Mouse (Mus musculus) T-helper 17 cell (primary cell): ENCODE measurements around the gene Rsph1.

Source experiments
- in situ Hi-C, 2 experiments: fragments of 300-600 bp; cut with MboI, MseI; formaldehyde crosslinking; loops; 1 replicate in 1 of 2; 2 replicates in 1 of 2; pipeline ENCODE4 v1.15.1; 2025; ENCODE audit warnings: high pct_unique_total_duplicates in 2 of 2

Rsph1 gene

DNA sequence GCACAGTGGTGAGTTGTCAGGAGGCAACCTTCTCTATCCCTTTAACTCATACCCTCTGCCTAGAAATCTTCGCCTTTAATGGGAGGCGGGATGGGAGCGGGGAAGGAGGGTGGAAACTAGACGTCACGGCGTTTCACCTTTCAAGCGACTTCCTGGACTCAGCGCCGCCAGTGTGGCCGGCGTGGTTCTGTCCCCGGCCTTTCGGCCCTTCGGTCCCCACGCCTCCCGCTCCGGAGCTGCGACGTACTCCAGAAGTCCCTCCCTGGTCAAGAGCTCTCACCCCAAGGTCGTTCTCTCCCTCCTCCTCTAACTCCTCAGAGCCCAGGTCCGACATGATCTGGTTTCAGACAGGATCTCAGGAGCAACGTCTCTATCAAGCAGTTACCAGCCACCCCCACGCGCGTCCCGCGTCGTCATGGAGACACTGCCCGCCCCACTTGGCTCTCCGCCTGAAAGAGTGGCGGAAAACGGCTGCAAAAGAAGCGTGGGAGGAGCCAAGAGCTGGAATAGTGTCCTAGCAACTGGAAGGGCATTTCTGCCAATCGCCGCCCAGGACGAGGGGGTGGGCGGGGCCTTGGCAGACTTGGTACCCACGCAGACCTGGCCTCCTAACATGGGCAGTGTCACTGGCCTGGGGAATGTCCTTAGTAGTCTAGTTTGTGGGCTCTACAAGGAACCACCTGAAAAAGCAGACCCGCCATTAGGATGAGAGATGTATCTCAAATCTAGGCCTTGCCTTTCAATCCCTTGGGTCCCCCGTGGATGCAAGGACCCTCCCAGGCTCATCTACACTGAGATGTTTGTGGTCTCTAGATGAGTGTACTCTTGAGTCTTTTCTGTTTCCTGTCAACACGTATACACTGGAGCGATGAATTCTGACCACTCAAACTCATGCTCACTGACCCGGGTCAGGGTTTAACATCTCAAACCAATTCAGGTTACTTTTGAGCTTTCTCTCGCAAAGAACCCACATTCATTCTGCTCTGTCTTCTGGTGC is at the start of gene Rsph1:
Rsph1 (minus strand) TSS at position 462 of the 997 bp plus-strand sequence.
- in situ Hi-C loops: no loop called here

- in situ Hi-C loops: loop anchor here in 1 of 2 experiments (5.0 kb wide), 1 partner anchor 166 kb away; no protein-coding TSS in a partner anchor
Observed at GRCm38 (mm10) chr17:31326220-31326852, 49.2 kb upstream of the Rsph1 start.

GRCm38 (mm10) chr17:31325451-31326219 is 48.5 kb upstream of the Rsph1 start:
- in situ Hi-C loops: loop anchor here in 1 of 2 experiments (5.0 kb wide), 1 partner anchor 167 kb away; no protein-coding TSS in a partner anchor

- in situ Hi-C loops: no loop called here
Observed at GRCm38 (mm10) chr17:31324227-31324626, 47.0 kb upstream of the Rsph1 start.

GRCm38 (mm10) chr17:31323379-31323778 is 46.2 kb upstream of the Rsph1 start:
- in situ Hi-C loops: no loop called here

DNA sequence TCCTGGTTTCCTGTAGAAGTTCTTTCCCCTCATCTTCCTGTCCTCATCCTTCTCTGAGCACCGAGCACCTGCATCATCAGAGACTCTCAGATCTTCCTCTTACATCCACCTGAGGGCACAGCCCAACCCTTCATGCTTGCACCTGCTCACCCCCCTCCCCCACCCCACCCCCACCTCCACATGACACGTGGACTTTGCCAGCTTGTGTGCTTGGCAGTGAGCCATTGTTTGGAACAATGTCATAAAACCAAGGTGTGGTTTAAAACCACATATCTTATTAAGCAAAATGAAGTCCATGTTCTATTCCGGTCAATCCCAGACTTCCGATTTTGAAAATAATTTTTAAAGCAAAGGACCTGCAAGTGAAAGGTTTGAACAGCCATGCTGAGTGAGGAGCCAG is 45.3 kb upstream of the Rsph1 start:
- in situ Hi-C loops: no loop called here

DNA sequence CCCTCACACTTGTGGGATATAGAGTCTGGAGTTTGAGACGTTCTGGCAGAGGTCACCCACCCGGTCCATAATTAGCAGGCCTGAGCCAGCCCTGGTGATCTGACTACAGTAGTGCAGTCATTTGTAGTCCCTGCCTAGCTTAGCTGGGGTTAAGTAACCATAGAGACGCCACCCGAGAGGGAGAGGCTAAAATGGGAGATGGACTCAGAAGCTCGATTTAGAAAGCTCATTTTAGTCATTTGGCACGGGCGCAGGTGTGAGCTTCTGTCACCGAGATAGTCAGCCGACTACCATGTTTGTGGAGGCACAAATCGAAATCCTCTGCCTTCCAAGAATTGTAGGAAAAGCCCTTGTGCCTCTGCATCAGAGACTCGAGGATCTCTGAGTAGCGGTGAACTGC is 44.2 kb upstream of the Rsph1 start:
- in situ Hi-C loops: no loop called here

GRCm38 (mm10) chr17:31318906-31319767 is 42.0 kb upstream of the Rsph1 start:
- in situ Hi-C loops: no loop called here

- in situ Hi-C loops: no loop called here
Observed at GRCm38 (mm10) chr17:31317521-31318272, 40.5 kb upstream of the Rsph1 start.

GRCm38 (mm10) chr17:31316998-31317397 is 39.8 kb upstream of the Rsph1 start:
- in situ Hi-C loops: no loop called here

DNA sequence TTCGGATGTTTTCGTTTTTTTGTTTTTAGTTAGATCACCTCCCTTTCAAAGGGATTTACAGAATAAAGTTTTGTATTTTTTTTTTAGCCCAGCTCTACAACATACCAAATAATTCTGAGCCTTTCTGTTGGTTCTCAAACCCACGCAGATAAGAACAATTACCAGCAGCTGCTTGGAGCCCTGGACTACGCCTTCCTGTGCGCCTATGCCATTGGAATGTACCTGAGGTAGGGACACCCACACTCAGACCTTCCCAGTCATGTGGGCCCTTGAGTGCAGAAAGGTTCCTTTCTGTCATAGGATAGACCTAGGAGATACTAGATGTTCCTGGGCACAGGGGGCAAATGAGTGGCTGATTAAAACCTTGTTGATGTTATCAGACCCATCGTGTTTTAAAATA is 38.8 kb upstream of the Rsph1 start:
- in situ Hi-C loops: no loop called here

GRCm38 (mm10) chr17:31315046-31315792 is 38.0 kb upstream of the Rsph1 start:
- in situ Hi-C loops: no loop called here

DNA sequence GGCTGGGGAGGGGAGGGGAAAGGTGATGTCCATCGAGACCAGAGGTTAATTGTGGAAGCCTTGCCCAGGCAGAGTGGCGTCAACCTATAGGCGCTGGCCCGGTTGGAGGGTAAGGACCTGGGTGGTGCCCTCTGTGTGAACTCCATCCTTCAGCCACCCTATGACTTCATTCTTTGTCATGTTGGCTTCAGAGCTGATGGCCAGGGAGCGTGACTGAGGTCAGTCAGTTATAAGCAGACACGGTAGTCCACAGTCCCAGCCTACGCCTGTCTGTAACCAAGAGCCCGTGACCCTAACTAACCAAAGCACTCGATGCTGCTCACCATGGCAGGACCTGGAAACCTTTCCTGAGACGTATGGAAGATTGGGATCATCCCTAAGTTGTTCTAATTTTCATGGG is 35.5 kb upstream of the Rsph1 start:
- in situ Hi-C loops: no loop called here

DNA sequence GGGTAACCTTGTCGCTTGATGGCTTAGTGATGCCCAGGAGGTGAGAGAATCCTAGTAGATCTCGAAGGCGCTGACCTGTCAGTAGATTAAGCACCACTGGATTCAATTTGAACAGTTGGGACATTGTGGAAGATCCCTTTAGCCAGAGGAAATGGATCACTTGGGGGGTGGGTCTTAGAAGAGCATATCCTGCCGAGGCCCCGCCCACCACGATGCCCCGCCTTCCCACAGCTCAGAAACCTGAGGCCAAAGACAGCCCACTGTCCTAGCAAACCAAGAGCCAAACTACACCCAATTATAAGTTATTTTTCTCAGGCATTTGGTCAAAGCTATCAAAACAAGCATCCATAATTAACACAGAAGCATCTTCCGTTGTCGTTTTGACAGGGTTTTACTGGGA is 33.9 kb upstream of the Rsph1 start:
- in situ Hi-C loops: no loop called here

DNA sequence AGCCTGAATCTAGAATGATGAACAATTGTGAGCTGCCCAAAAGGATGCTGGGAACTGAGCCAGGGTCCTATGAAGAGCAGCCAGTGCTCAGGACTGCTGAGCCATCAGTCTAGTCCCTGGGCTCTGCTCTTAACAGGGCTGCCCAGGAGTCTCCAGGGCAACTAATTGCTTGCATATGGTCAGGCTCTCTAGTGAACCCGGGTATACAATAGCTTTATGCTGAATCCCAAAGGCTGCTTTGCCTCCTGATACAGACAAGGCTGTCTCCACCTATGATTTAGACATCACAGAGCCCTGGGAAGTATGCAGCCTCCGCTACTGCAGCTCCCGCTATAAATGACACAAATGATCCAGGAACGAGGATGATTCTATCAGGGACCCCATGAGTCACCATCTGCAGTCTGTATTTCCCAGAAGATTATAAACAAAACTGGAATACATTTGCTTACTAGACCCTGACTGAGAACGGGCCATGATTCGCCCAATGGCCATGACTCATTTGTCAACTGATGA is 32.2 kb upstream of the Rsph1 start:
- in situ Hi-C loops: no loop called here

DNA sequence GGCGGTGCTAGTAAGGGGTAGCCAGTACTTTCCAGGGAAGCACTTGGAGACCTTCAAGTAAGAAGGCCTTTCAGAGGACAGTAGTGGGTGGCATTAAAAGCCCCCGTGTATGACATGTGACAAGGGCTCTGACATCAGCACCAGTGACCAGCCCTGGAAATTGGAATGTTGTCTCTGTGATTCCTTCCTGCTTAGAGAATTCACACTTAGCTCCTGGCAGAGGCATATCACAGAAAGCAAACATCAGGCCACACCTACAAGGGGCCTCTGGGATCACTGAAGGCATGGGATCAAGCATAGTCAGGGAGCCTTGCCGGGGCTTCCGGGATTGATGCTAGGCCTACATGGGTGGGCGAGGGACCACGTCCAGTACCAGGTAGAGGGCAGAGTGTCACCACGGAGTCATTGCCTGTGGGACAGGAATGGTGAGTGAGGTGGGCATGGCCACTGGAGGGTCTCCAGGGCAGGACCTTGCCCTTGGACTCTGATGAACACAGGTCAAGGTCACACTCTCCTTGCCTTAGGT is 31.2 kb upstream of the Rsph1 start:
- in situ Hi-C loops: no loop called here

GRCm38 (mm10) chr17:31307756-31308155 is 30.6 kb upstream of the Rsph1 start:
- in situ Hi-C loops: no loop called here

DNA sequence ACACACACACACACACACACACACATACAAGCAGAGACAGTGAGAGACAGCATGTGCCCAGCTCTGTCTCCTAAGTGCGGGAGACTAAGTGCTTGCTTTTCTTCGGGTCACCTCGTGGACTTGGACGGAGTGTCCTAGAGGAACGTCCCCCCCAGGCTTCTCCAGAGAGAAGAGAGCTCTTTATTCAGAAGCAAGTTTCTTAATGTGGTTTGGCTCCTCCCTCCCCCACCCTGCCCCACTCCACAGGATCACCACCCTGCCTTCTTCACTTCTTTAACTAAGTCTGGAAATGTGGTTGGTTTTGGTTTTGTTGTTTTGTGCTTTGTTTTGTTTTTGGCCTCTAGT is 28.6 kb upstream of the Rsph1 start:
- in situ Hi-C loops: no loop called here
